Mouse (Mus musculus): Measurements from ENCODE around the gene Cypt3.

GRCm38 (mm10) chrX:153599583-153599982, 41.2 kb downstream of the Cypt3 start:
- no peak for TF ChIP-seq CTCF (IDR thresholded peaks at IDR 0.05; ENCODE audit: borderline replicate concordance, control insufficient read depth, extremely low read depth, insufficient read depth, low read length, poor library complexity)
- TF ChIP-seq POLR2A (IDR thresholded peaks at IDR 0.05; ENCODE audit: control insufficient read depth, extremely low read depth, insufficient read depth, low read length, poor library complexity): no peak

Data from thymus, adult 2 months (tissue).